Mouse (Mus musculus) heart, embryonic 16.5 days (tissue): ENCODE measurements around the gene Tdp2. TPM values are rescaled to one million over a fixed set of nuclear protein-coding genes. Genes with fewer than 3 reads are reported as not detected.
"Not testable (repeated sequence)": the region's sequence is repeated elsewhere in the genome, so short reads cannot be mapped to it uniquely, and the experiment has no call there.

Experiments used
- ATAC-seq: fragments of 200-750 bp; cut with Nextera tagmentation; replicated peaks from 2 replicates; pipeline ENCODE4 v1.8.0; 2017; ENCODE audit warnings: moderate number of reproducible peaks; ENCODE audit not compliant: insufficient read depth, low FRiP score; ENCODE audit errors: extremely low read depth
- H3K27ac ChIP-seq: fragments of 300-500 bp; sonication (generic); 2 replicates; pipeline ENCODE4 v1.5.1; 2014; ENCODE audit warnings: mild to moderate bottlenecking, low read length, control low read depth, moderate library complexity
- H3K27me3 ChIP-seq: fragments of 300-500 bp; sonication (generic); 2 replicates; pipeline ENCODE4 v1.6.1; 2014; ENCODE audit warnings: low read length, mixed read lengths; ENCODE audit not compliant: control insufficient read depth, insufficient read depth
- H3K36me3 ChIP-seq: fragments of 300-500 bp; sonication (generic); 2 replicates; pipeline ENCODE4 v1.6.1; 2014; ENCODE audit not compliant: control insufficient read depth, insufficient read depth
- H3K4me1 ChIP-seq: fragments of 300-500 bp; sonication (generic); 2 replicates; pipeline ENCODE4 v1.6.1; 2014; ENCODE audit warnings: low read length, mixed read lengths; ENCODE audit not compliant: control insufficient read depth, insufficient read depth
- H3K4me2 ChIP-seq: fragments of 300-500 bp; sonication (generic); 2 replicates; pipeline ENCODE4 v1.6.1; 2014; ENCODE audit warnings: low read depth, mild to moderate bottlenecking, control low read depth, low read length
- H3K4me3 ChIP-seq: fragments of 300-500 bp; sonication (generic); 2 replicates; pipeline ENCODE4 v1.5.1; 2014; ENCODE audit warnings: mild to moderate bottlenecking, control low read depth, low read length
- H3K9ac ChIP-seq: fragments of 300-500 bp; sonication (generic); 2 replicates; pipeline ENCODE4 v1.6.1; 2014; ENCODE audit warnings: low read length, control low read depth
- H3K9me3 ChIP-seq: fragments of 300-500 bp; sonication (generic); replicated peaks from 2 replicates; pipeline ENCODE4 v1.6.1; 2016; ENCODE audit warnings: low read length; ENCODE audit not compliant: control insufficient read depth
- WGBS: fragments of 180-500 bp; shearing (Covaris S2); extraction: QIAGEN DNeasy Blood & Tissue Kit; methylation state at CpG from one replicate; pipeline ENCODE4 v1.1.7; 2014; 5-methylcytosine and 5-hydroxymethylcytosine counted together
- polyA plus RNA-seq: library from polyadenylated mRNA; unstranded; fragments of >200 nt; fragmentation: Nextera tagmentation; extraction: Ambion mirVana; gene quantifications from 2 replicates; pipeline ENCODE4 v1.2.1, GENCODE M21; 2015

Gene Tdp2
- polyA plus RNA-seq, 1 experiment from 2014 or later = 33.7 TPM

GRCm38 (mm10) chr13:24832811-24833155 is 1.3 kb downstream of the Tdp2 start:
- Histone ChIP-seq H3K27ac (no peak overlapping the region), H3K4me2 (peak overlapping the region; percentile 70)
- WGBS = 34% methylated on average over 2 of the region's 2 CpGs

DNA sequence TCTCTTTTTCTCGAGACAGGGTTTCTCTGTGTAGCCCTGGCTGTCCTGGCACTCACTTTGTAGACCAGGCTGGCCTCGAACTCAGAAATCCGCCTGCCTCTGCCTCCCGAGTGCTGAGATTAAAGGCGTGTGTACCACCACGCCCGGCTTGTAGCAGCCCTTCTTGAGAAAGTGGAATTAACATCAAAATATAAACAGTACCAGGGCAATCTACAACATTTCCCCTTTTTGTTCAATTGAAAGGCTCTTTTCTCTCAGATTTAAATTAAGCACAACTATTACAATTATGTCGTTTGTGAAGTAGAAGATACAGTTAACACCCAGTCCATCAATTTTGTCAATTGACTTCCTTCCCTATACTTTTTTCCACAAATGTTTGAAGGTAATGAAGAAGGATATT is 6.3 kb downstream of the Tdp2 start:
- WGBS = 92% methylated on average over 8 of the region's 8 CpGs
- H3K4me2 ChIP-seq, H3K4me3 ChIP-seq, H3K27me3 ChIP-seq, ATAC-seq, H3K9ac ChIP-seq, H3K9me3 ChIP-seq, H3K27ac ChIP-seq: not testable (repeated sequence)
- H3K36me3 ChIP-seq = peaks cover 17% of the 10 kb centered on the region; the same call in 1 of the 2 replicates
- H3K4me1 ChIP-seq = peaks cover 12% of the 10 kb centered on the region

More at GRCm38 (mm10) chr13:24832811-24833155, 1.3 kb downstream of the Tdp2 start:
- Histone ChIP-seq H3K4me1 (peaks cover 20% of the 10 kb centered on the region), H3K9me3 (no peaks in the 10 kb centered on the region), H3K4me3 (peak overlapping the region; percentile 85), H3K36me3 (peaks cover 5% of the 10 kb centered on the region; the same call in 1 of the 2 replicates), H3K27me3 (no peaks in the 10 kb centered on the region), H3K9ac (peak overlapping the region; percentile 92)
- no peak for ATAC-seq

GRCm38 (mm10) chr13:24839831-24840230 is 8.4 kb downstream of the Tdp2 start:
- H3K9me3 ChIP-seq = no peaks in the 10 kb centered on the region
- peaks cover 4% of the 10 kb centered on the region for H3K4me1 ChIP-seq
- H3K4me2 ChIP-seq = no peak overlapping the region
- no peaks in the 10 kb centered on the region for H3K27me3 ChIP-seq
- H3K27ac ChIP-seq = no peak overlapping the region
- ATAC-seq = no peak
- 68% methylated on average over 3 of the region's 3 CpGs for WGBS
- H3K36me3 ChIP-seq = peaks cover 14% of the 10 kb centered on the region; the same call in 1 of the 2 replicates
- no peak overlapping the region for H3K4me3 ChIP-seq
- H3K9ac ChIP-seq = no peak overlapping the region

- H3K36me3 ChIP-seq = peaks cover 14% of the 10 kb centered on the region; the same call in 1 of the 2 replicates
- no peak overlapping the region for H3K27ac ChIP-seq
- 73% methylated on average over 3 of the region's 3 CpGs for WGBS
- H3K9me3 ChIP-seq = no peaks in the 10 kb centered on the region
- peaks cover 5% of the 10 kb centered on the region for H3K4me1 ChIP-seq
- no peak for ATAC-seq
- H3K4me3 ChIP-seq = no peak overlapping the region
- no peak overlapping the region for H3K9ac ChIP-seq
- H3K4me2 ChIP-seq = no peak overlapping the region
- H3K27me3 ChIP-seq = no peaks in the 10 kb centered on the region
Measured at GRCm38 (mm10) chr13:24841702-24842101, 10.2 kb downstream of the Tdp2 start.

DNA sequence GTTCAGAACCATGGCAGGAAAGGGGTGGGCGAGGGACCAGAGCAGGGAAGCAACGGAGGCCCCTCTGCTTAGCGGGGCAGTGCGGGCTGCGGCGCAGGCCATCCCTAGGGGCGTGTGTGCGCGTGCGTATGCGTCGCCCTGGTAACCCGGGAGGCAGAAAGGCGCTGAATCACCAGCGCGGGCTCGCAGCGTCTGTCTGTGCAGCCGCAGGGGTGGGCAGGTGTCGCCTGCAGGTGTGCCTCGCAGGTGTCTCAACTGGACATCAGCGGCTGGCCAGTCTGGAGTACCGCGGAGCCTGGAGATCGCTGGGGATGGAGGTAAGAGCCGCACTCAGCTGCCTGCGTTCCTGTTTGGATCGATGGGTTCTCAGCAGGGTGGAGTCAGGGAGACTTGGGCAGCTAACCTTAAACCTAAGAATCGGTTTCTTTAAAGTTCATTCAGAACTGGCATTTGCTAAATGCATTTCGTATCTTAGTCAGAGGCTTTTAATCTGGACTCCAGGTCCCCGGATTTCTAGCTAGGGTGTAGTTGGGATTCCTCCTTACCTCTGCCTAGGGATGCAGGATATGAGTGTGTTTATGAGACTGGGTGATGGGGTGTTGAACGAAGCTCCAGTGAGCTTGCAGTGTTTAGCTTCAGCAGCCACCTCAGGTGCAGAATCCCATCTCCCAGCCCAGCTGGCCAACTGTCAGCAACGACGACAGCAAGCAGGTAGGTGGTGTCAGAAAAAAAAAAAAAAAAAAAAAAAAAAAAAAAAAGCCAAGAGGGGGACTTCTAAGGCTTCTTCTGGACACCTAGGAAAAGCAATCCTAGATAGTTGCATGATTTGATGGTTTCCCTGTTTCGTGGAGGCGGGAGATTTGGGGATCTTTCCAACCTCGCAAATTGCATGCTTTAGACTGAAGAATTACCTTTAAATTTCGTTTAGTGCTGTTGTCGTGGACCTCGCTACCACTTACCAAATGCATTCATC is 13.8 kb downstream of the Tdp2 start, which contains the start of gene D130043K22Rik:
Gene D130043K22Rik (plus strand): TSS at position 153 of the 973 bp plus-strand sequence.
- Histone ChIP-seq H3K4me2 (peak within 1 kb of the TSS; percentile 69), H3K36me3 (peaks cover 4% of the 10 kb centered on the region; the same call in 1 of the 2 replicates), H3K4me3 (peak within 1 kb of the TSS; percentile 49), H3K9me3 (no peaks in the 10 kb centered on the region), H3K4me1 (peaks cover 5% of the 10 kb centered on the region), H3K9ac (peak within 1 kb of the TSS; percentile 26; the same call in 1 of the 2 replicates), H3K27ac (no peak within 1 kb of the TSS), H3K27me3 (no peaks in the 10 kb centered on the region)
- peak; percentile 80 for ATAC-seq
- 18% methylated on average over 36 of the region's 40 CpGs for WGBS

DNA sequence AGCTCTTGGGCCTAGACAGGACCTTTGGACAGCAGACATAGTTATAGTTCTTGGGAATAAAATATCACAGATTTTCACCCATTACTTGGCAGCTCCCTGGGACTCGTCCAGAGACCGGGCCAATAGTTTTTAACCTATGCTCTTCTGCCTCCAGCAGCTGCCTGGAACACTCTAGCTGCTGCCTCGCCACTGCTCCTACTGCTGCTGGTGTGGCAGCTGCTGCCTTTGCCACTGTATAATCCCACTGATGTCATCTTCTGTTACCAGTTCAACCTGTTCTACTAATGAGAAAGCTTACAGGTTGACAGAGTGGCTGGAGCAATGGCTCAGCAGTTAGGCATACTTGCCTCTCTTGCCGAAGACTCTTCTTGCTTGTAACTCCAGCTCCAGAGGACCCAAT is 17.8 kb downstream of the Tdp2 start:
- 80% methylated on average over 4 of the region's 4 CpGs for WGBS
- Histone ChIP-seq H3K4me1 (peaks cover 5% of the 10 kb centered on the region), H3K9ac (no peak overlapping the region), H3K36me3 (no peaks in the 10 kb centered on the region), H3K4me2 (no peak overlapping the region), H3K27me3 (no peaks in the 10 kb centered on the region), H3K27ac (no peak overlapping the region), H3K9me3 (no peaks in the 10 kb centered on the region), H3K4me3 (no peak overlapping the region)
- ATAC-seq = no peak

DNA sequence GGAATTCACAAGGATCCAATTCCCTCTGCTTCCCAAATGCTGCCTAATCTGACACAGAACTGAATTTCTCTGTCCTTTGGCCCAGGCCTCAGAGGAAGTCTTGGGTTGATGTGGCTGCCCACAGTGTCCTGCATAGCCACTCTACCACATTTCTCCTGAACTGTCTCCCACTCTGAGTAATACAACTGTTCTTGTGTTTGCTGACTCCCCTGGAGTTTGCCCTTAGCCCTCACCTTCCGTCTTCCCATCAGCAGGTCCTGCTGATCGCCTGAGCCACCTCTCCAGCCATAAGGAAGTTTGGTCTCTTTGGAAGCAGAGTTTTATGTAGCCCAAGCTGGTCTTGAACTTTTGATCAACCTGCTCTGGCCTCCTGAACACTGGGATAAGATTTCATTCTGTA is 20.5 kb downstream of the Tdp2 start:
- H3K36me3 ChIP-seq = no peaks in the 10 kb centered on the region
- no peak overlapping the region for H3K4me3 ChIP-seq
- no peaks in the 10 kb centered on the region for H3K4me1 ChIP-seq
- 85% methylated on average over 2 of the region's 2 CpGs for WGBS
- no peak for ATAC-seq
- no peak overlapping the region for H3K27ac ChIP-seq
- no peak overlapping the region for H3K9ac ChIP-seq
- H3K4me2 ChIP-seq = no peak overlapping the region
- no peaks in the 10 kb centered on the region for H3K27me3 ChIP-seq
- H3K9me3 ChIP-seq = no peaks in the 10 kb centered on the region

DNA sequence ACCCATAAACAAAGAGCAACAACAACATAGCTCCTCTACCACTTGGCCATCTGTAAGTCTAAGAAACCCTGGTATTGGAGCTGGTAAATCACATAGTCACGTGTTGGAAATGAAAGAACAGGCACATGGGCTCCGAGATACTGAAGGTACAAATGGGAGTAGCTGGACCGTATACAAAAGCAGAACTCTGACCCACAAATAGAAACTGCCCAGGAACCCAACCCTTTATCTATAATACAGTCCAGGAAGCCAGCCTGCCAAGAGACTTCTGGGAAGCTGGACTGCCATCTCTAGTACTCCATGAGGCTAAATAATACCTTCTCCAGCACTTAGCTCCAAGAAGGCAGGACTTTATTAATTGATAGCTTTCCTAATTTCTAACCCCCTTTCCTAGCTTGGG is 21.1 kb downstream of the Tdp2 start:
- no peak for ATAC-seq
- Histone ChIP-seq H3K27ac (no peak overlapping the region), H3K27me3 (no peaks in the 10 kb centered on the region), H3K4me2 (no peak overlapping the region), H3K4me3 (no peak overlapping the region), H3K36me3 (no peaks in the 10 kb centered on the region), H3K9me3 (no peaks in the 10 kb centered on the region), H3K9ac (no peak overlapping the region), H3K4me1 (no peaks in the 10 kb centered on the region)
- WGBS = 55% methylated on average over 3 of the region's 3 CpGs

- Histone ChIP-seq H3K9ac (no peak overlapping the region), H3K9me3 (no peaks in the 10 kb centered on the region)
Measured at GRCm38 (mm10) chr13:24859115-24859514, 27.6 kb downstream of the Tdp2 start.

More at GRCm38 (mm10) chr13:24859115-24859514, 27.6 kb downstream of the Tdp2 start:
- Histone ChIP-seq H3K4me2 (no peak overlapping the region), H3K4me3 (no peak overlapping the region), H3K36me3 (no peaks in the 10 kb centered on the region), H3K27ac (no peak overlapping the region), H3K27me3 (no peaks in the 10 kb centered on the region), H3K4me1 (peaks cover 5% of the 10 kb centered on the region; the same call in 1 of the 2 replicates)
- ATAC-seq = no peak
